Mouse (Mus musculus) layer of hippocampus, adult 8-10 months (tissue): Measurements from ENCODE around the gene Slc25a36. TPM values are rescaled to one million over a fixed set of nuclear protein-coding genes. Genes with fewer than 3 reads are reported as not detected.

Source experiments
- DNase-seq, 2 experiments: peaks; one replicate each; pipeline ENCODE4 v3.0.0; 2022; ENCODE audit warnings: low spot score in 2 of 2
- total RNA-seq, 4 experiments: library from RNA; stranded (reverse); gene quantifications; 2 replicates each; pipeline ENCODE4 v1.2.4; 2022

Gene Slc25a36
- 10 to 100 TPM; 70.8 to 93.0 (median 81.4) TPM for total RNA-seq

DNA sequence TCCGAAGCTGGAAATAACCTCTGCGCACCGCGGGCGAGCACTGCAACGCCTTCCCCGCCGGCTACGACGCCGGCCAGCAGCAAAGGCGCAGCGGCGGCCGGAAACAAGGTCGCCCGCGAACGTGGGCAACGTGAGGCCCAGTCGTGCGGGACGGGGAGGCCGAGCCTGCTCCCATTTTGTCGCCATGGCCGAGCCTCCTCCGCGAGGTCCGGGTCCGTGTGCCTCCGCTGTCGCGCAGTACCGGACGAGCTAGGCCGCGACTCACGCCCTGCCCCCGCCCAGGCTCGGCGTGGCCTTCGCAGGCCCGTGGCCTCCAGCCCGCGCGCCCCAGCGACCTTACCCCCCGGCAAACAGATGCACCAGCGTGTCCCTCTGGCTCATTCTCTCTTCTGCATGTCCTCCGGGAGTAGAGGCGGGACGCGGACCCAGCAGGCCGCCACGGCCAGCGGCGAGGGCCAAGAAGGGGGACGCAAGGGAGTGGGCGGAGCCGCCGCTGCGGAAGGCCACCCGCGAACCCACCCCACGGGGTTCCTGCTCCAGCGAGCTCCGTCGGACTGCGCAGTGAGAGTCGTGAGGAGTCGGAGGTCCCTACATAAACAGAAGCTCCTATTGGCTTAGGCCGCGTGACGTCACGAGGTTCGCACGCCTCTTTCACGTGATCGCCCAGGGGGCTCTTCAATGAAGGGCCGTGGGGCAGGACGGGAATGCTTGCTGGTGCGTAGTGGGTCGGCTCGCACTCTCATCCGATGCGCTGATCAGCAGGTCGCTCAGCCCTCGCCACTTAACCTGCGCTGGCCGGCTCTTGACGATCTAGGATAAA, at the start of gene Slc25a36:
Gene Slc25a36 (minus strand): TSS at position 587 of the 820 bp plus-strand sequence.
- DNase-seq, result peak; percentile 97

- no peak for DNase-seq
These were observed 47.5 kb upstream of the Slc25a36 start for GRCm38 (mm10) chr9:97158412-97158811.

GRCm38 (mm10) chr9:97155981-97156380, 45.0 kb upstream of the Slc25a36 start:
- no peak for DNase-seq

- DNase-seq, result no peak
These were observed 44.0 kb upstream of the Slc25a36 start for GRCm38 (mm10) chr9:97154956-97155355.

DNA sequence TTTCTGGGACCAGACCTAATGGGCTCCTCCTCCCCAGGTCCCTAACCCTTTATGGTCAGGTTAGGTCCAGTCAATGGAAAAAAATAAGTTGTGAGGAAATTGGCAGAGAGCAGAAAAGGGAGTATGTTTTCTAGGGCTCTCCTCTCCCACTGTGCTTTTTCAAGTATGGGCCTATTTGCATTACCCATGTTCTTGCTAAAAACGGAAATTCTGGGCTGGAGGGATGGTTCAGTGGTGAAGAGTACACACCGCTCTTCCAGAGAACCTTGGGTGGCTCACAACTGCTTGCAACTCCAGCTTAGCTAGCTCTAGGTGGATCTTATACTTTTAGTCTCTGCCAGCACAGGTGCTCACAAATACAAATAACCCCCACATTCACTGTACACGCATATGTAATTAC, 42.0 kb upstream of the Slc25a36 start:
- DNase-seq, result no peak

GRCm38 (mm10) chr9:97147270-97147669, 36.3 kb upstream of the Slc25a36 start:
- DNase-seq, result no peak

DNA sequence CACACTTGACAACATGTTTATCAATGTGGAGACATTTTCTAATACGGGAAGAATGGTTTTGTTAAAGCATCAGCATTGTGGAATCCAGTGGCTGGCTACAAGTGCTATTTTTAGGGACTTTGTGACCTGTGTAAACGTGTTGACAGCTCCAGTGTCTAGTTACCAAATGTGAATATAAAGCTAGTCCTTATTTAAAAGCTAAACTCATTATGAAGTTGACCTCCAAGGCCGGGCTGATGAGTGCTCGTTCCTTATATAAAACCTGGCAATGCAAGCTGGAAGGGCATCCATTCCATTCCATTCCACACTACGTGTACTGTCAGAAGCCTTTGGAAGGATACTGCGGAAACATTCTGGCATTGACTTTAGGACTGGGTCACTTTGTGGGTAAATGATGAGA, 34.4 kb upstream of the Slc25a36 start:
- DNase-seq, result no peak

DNA sequence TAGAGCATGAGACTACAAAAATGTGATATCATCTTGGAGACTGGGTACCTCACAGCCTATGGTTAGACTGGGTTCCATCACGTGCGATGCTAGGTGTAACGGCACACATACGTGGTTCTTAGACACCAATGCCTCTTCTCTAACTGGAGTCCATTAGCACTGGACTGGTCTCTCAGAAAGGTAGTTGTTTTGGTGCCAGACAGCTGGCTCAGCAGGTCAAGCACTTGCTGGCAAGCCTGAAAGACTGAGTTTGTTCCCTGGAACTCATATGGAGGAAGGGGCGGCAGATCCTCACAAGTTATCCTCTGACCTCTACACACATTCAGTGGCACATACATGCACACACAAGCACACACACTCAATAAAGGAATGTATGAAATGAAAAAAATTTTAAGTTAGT, 32.5 kb upstream of the Slc25a36 start:
- no peak for DNase-seq

DNA sequence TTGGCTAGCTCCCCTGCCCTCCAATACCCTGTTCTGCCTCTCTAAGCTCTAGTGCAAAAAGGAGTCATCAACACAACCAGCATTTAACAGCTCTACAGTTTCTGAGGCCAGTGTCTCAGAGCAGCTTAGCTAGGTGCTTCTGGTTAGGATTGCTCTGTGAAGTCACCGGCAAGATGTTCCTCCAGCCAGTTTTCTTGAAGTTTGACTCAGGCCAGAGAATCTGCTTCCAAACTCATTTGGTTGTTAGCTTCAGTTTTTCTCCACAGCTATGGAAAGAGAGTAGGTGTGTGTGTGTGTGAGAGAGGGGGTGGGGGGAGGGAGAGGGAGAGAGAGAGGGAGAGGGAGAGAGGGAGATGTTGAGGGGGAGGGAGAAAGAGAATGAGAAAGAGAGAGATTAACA, 31.6 kb upstream of the Slc25a36 start:
- no peak for DNase-seq

DNA sequence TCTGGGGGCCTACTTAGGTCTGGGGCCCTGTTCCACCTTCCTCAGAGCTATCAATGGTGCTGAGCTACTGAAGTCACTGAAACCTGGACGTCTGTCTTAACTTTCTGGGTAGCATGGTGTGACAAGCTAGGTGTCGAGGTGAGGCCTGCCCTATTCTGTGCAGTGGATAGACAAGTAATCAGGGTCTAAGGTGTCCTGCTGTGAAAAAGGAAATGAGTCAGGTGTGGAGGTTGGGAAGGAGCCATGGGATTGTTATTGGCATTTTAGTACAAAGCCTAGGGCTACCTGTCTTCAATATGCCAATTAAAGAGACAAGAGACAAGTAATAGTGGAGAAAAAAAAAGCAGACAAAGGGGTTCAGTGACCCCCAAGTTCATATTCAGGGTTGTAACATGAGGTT, 30.8 kb upstream of the Slc25a36 start:
- DNase-seq, result no peak

GRCm38 (mm10) chr9:97140145-97140932, 29.4 kb upstream of the Slc25a36 start:
- no peak for DNase-seq

- DNase-seq, result no peak
These were observed 26.7 kb upstream of the Slc25a36 start for GRCm38 (mm10) chr9:97137678-97138077.

- DNase-seq, result no peak
These were observed 26.2 kb upstream of the Slc25a36 start for GRCm38 (mm10) chr9:97137116-97137515.

DNA sequence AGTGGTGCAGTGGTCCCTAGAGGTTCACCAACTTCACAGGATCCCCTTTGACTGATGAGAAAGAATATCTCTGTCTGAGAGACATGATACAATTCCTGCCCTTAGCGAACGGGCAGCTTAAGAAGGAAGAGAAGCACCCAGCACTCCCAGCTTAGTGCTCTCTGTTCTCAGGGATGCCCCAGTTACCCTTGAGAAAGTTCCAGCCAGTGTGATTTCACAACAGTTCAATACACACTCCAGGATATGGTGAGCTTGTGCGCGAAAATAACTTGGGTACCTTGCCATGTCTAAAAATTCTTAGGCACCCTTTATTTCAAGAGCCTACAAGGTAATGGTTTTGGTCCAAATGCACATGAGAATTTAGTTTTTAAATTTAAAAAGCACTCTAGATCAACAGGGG, 24.9 kb upstream of the Slc25a36 start:
- no peak for DNase-seq

DNA sequence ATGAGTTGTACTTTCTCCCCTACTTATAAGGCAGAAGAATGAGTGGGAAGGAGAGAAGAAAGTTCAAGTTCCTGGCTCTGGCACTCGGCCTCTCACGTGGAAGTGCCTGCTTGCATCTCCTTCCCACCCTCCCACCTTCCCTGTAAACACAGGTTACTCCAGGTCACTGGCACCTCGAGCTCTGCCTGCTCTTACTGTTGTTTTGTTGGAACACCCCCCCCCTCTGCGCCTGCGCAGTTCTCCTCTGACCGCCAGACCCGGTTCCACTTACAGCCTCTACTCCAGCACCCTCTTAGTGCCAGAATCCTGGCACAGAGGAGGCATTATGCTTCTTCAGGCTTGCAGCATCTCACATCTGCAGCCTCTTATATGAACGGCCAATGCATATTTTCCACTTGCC, 22.2 kb upstream of the Slc25a36 start:
- DNase-seq, result no peak

- DNase-seq, result no peak
These were observed 19.0 kb upstream of the Slc25a36 start for GRCm38 (mm10) chr9:97130001-97130400.

DNA sequence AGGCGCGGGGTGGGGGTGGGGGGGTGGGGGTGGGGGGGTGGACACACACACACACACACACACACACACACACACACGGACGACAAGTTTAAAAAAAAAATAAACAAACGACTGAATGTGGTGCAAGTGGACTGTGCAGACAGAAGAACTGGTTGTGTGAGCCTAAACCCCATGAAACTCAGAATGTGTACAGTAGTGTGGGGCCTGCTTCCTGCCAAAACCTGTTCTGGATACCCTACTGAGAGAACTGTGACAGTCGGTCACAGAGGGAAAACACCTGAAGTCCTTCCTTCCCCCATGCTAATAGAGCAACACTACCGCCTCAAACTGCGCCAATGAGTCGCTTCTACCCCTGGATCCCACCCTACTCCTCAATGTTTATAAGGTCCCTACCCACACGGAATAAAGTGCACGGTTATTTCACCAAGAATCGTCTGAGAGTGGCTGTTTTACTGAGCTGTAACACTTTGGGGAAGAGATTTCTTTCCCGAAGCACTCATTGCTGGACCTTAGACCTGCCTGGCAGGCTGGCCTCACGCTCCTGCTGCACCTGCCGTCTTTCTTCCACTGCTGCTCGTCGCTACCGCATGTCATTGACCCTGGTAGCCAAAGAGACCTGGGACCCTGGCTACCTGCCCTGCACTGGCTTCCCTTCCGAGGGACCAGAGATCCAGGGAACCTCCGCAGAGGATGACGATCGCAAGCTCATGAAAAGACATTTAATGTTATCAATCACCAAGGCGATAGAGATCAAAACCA, 13.2 kb upstream of the Slc25a36 start:
- no peak for DNase-seq

DNA sequence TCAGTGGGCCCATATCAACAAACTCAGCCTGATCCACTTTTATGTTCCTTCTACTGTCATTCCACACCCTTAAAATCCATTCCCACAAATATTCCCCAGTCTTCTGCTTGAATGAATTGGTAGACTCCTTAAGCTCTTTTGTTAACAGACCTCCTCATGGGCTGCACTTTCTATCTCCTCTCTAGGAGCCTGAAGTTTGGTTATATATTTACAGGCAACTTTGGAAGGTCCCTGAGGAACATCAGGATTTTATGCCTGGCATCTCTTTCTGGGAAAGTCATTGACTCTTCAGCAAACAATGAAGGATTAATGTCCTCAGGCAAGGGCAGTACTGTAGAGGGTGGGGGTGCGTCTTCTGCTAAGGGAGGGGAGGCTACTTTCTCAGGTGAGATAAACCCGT, 10.5 kb upstream of the Slc25a36 start:
- no peak for DNase-seq

- no peak for DNase-seq
These were observed 3.3 kb upstream of the Slc25a36 start for GRCm38 (mm10) chr9:97114271-97114670.

GRCm38 (mm10) chr9:97113555-97113929, 2.6 kb upstream of the Slc25a36 start:
- no peak for DNase-seq

DNA sequence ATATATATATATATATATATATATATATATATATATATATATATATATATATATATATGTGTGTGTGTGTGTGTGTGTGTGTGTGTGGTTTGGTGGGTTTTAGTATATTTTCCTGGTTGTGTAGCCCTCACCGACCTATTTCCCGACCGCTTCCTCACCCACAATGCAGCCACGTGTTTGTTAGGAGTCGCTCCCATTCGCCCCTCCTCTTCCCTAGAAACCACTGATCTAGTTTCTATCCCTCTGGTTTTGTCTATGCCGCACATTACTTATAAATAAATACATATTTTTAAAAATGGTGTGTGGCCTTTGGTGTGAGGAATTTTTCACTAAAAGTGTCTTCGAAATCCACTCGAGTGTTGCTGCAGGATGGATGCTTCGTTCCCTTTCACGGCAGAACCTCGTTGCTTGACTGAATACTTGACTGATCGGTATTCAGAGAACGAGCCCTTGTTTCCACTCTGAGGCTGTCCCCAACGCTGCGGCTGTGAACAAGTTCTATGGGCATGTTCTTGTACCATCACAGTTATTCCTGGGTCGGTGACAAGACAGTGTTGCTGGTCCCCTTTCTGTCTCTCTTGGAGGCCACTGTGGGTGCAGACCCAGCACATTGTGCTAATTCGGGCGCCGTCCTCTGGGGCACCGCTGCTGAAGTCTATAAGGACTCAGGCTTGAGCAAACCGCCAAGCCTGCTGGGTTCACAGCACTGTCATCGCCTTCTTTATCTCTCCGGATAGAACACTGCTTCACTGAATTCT, 2.0 kb upstream of the Slc25a36 start:
- DNase-seq, result no peak
